Mouse (Mus musculus): ENCODE measurements around the gene Catsper2.

DNA sequence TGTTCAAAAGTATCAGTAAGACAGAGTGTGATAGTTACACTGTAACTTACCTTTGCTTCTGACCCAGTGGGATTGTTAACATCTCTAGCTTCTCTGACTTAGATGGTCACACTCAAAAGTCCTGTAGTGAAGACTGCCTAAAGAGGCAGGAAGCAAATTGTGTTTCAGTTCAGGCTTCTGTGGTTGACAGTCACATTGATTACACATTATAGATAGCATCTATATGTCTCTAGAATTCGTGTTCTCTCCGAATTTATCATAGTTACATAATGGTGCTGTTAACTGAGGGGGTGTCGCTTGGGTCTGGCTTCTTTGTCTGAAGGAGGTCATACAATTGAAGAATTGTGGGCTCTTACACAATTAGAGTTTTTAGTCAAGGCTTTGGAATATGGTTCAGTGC is 1.5 kb upstream of the Catsper2 start:
- TF ChIP-seq CTCF (IDR thresholded peaks at IDR 0.05; ENCODE audit: low read depth) (no peak), EP300 (IDR thresholded peaks at IDR 0.05; ENCODE audit: low read depth) (no peak)

Measured in liver, embryonic 14.5 days (tissue).